Mouse (Mus musculus) liver, embryonic 14.5 days (tissue): ENCODE measurements around the gene Mgat4b.

Experiments
- CTCF ChIP-seq: IDR thresholded peaks from 2 replicates; pipeline ENCODE4 v1.5.1; 2016; ENCODE audit warnings: antibody characterized with exemption, low read depth, control low read depth
- EP300 ChIP-seq: IDR thresholded peaks from 2 replicates; pipeline ENCODE4 v1.6.1; 2016; ENCODE audit warnings: antibody characterized with exemption, low read depth

GRCm38 (mm10) chr11:50240235-50240911 lies 29.7 kb downstream of the Mgat4b start:
- TF ChIP-seq CTCF (no peak), EP300 (no peak)
